Mouse (Mus musculus): ENCODE results near the gene Sema4d.

Sema4d gene

DNA sequence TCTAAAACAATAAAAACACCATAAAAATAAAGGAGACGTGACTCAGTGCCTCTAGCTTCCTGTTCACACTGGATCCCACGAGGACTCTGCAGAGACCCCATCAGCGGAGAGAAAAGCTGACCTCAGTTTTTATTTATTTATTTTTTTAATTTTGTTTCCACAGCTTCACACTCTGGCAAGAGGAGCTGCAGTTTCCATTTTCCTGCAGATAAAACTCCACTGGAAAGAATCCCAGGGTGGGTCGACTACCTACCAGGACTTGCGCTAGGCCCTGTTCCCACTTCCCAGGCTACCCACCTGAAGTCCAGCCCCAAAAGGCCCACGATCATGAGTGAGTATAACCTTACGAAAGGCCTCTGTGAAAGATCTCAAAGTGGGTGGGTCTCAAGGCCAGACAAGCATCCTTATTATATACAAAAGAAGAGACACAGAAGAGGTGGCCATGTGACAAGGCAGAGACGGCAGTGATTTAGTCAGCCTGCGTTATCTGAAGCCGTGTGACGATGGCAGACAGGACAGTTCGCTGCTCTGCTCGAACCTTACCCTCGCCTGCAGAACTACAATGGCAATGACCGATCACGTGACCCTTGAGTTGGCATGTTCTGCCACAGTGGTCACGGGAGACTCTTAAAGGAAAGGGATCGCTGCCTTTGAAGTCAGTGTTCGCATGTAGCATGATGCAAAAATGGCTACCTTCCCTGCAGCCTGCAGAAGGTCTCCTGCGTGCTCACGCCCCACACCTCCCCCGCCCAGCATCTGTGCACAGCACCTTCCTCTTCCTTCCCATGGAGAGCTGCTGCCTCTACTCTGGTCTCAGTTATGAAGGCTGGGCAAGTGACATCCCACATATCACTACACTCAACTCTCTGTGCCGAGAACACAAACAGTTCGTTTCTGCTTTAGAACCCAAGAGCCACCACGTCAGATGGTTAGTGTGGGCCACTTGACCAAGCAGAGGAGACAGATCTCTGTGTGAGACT, 14.3 kb downstream of the Sema4d start:
- DNase-seq (ENCODE audit: low read depth in 2 of 2, low spot score in 2 of 2) = no peak

DNA sequence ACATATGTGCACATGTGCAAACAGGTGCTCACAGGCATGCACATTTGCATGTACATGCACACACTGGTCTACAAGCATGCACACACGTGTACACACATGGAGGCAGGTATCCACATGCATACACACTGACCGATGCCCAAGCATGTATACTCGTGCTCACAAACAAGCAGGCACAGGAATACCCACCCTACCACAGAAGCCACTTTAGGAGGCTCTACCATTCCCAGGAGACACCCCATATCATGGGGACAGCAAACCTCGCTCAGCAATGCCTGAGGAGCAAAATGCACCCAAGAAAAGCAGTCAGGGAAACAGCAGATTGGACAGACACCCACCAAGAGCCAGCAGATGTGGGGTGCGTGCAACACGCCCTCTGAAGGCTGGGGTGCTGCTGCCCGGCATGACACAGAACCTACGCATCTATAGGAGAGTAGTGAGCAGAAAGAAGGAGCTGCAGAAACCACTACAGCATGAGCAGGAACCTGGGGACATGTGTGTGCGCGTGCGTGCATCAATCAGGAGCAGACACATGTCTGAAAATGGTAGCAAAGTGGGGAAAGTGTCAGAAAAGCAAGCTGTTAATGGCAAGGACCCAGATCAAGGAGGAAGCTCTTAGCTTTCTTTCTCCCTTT, 15.1 kb downstream of the Sema4d start:
- no peak for DNase-seq (ENCODE audit: low read depth in 2 of 2, low spot score in 2 of 2)

GRCm38 (mm10) chr13:51777738-51778274, 15.7 kb downstream of the Sema4d start:
- no peak for DNase-seq (ENCODE audit: low read depth in 2 of 2, low spot score in 2 of 2)

GRCm38 (mm10) chr13:51777048-51777737, 16.4 kb downstream of the Sema4d start:
- DNase-seq (ENCODE audit: low read depth in 2 of 2, low spot score in 2 of 2) = no peak

- DNase-seq (ENCODE audit: low read depth in 2 of 2, low spot score in 2 of 2) = peak in 1 of 2 experiments; percentile 42
These were observed 17.3 kb downstream of the Sema4d start for GRCm38 (mm10) chr13:51776160-51776737.

DNA sequence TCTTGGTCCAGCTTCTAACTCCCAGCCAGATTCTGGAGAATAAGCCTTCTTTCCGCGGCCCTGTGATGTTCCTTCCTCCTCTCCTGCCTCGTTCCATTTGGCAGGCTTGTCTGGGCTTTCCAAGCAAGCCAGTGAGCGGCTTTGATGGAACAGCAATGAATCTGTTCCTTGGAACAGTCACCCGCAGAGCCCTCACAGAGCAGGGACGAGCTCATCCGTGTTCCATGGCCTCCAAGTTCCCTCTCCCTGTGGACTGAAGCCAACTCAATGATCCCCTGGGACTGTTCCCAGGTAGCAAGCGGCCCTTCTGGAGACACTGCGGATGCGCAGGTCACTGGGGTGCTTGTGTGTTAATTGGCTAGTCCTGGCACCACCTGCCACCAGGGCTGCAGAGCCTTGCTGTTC, 21.7 kb downstream of the Sema4d start:
- DNase-seq (ENCODE audit: low read depth in 2 of 2, low spot score in 2 of 2) = no peak

- DNase-seq (ENCODE audit: low read depth in 2 of 2, low spot score in 2 of 2) = no peak
These were observed 22.7 kb downstream of the Sema4d start for GRCm38 (mm10) chr13:51770647-51771427.

DNA sequence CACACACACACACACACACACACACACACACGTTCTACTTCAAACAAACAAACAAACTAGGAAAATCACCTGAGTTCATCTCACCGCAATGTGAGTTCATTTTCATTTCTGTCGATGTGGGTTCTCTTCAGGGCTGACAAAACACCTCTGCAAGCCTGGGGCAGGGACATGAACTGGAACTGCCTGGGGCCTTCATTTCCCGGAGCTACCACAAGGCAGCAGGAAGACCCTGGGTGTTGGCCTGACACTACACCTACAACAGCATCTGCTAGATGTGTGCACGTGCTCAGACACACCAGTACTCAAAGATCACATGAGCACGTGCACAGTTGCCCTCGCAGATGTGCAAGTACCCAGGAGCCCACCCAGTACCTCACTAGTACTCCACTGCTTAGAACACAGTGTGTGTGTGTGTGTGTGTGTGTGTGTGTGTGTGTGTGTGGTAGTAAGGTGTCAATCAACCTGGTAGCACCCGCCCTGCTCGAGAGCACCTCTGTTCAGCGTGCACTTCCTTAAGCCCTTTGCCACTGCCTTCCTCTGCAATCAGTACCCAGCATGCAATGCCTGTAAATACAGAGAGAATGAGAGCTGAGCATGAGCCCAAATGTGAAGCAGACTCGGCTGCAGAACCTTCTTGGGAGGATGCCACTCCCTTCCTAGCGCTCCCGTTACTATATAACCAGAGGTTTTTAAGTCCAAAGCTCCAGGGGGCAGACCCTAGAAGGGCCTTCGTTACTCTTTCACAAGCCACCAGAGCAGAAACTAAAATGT, 25.4 kb downstream of the Sema4d start:
- peak; percentile 69 to 73 for DNase-seq (ENCODE audit: low read depth in 2 of 2, low spot score in 2 of 2)

- DNase-seq (ENCODE audit: low read depth in 2 of 2, low spot score in 2 of 2) = peak in 1 of 2 experiments; percentile 71
These were observed 26.0 kb downstream of the Sema4d start for GRCm38 (mm10) chr13:51767513-51767912.

DNA sequence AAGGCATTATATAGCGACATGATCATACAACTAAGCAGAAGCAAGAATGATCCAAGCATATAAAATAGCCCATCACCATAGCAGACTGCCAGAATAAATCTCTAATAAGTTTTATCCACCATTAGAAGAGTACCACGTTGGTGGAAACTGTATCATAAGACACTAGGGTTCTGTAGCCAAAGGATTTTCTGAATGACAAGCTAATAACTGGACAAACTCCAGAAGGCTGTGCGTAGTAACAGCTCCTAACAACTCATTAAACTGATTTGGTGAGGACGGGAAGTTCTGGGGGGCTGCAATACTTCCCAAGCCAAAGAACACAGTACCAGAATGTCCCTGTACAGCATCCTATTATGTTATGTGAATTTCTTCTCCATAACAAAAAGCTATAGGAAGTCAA, 26.8 kb downstream of the Sema4d start:
- no peak for DNase-seq (ENCODE audit: low read depth in 2 of 2, low spot score in 2 of 2)

- DNase-seq (ENCODE audit: low read depth in 2 of 2, low spot score in 2 of 2) = no peak
These were observed 28.2 kb downstream of the Sema4d start for GRCm38 (mm10) chr13:51765369-51765768.

- peak; percentile 57 to 65 for DNase-seq (ENCODE audit: low read depth in 2 of 2, low spot score in 2 of 2)
These were observed 30.4 kb downstream of the Sema4d start for GRCm38 (mm10) chr13:51763019-51763698.

GRCm38 (mm10) chr13:51761186-51761813, 32.2 kb downstream of the Sema4d start:
- DNase-seq (ENCODE audit: low read depth in 2 of 2, low spot score in 2 of 2) = no peak

- no peak for DNase-seq (ENCODE audit: low read depth in 2 of 2, low spot score in 2 of 2)
These were observed 34.1 kb downstream of the Sema4d start for GRCm38 (mm10) chr13:51759256-51759987.

DNA sequence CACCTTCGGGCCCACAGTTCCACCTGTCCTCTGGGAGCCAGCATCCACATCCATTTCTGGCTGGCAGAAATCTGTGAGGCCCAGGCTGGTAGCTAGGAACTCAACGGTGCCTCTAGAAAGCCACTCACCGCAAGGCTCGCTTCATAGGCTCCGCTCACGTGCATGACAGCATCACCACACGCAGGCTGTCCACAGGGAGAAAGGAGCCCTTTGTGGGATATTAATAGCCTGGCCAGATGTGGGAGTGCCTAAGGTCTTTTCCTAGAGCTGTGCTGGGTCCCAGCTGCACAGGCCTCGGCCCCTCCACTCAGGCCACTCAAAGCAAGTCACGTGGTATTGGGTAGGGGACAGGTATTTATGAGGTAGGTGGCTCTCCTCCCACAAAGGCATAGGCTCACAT, 35.1 kb downstream of the Sema4d start:
- no peak for DNase-seq (ENCODE audit: low read depth in 2 of 2, low spot score in 2 of 2)

DNA sequence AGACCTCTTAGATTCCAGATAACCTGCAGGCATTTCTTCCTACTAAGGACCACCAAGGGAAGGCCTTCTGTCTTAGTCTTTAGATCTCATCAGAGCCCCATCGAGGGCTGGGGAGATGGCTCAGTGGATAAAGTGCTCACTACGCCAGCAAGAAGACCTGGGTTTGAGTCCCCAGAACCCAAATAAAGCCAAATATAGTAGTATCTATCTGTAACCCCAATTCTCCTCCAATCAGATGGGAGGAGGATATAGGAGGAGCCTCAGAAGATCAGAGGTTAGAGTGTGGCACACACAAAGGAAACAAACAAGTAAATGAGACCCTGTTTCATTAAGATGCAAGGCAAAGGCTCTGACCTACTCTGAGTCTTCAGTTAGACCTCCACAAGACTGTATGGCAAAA, 36.4 kb downstream of the Sema4d start:
- DNase-seq (ENCODE audit: low read depth in 2 of 2, low spot score in 2 of 2) = no peak

DNA sequence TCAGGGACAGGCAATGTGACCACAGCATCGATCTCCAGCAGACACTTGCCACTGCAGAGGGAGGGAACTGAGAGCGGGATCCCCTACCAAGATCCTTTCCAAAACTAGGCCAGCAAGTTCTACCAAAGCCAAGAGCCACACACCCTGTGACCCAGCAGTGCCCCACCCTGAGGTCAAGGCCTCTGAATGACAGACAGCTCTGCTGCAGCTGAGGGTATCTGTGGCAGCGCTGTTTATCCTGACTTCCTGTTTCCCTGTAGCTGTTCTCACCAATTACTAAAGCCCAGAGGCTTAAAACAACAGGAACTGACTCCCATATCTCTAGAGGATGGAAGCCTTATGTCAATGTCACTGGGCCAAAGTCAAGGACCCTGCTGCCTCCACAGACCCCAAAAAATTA, 37.0 kb downstream of the Sema4d start:
- DNase-seq (ENCODE audit: low read depth in 2 of 2, low spot score in 2 of 2) = peak; percentile 29 to 34

DNA sequence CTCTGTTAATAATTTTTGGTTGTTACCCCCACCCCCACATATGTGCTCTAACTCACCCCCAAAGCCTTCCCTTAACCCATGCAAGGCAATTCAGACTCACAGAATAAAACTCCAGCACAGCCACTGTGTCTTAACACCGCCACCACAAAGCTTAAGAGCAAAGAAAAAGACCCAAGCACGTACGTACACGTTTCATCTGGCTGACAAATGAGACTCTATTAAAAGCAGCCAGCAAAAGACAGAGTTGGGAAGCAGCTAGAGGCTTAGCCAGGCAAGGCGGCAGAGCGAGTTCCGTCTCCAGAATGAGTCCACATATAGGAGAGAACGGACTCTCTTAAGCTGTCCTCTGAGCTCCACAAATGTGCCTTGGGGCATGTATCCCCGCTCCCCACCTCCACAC, 37.5 kb downstream of the Sema4d start:
- DNase-seq (ENCODE audit: low read depth in 2 of 2, low spot score in 2 of 2) = no peak

Data from CD8-positive naive resting alpha-beta T cell, adult 2 months (primary cell).